Mouse (Mus musculus): ENCODE data around the gene Cd320. TPM values are rescaled to one million over a fixed set of nuclear protein-coding genes. Genes with fewer than 3 reads are reported as not detected.

Gene Cd320
- polyA plus RNA-seq, 1 experiment from 2014 or later: 31.4 TPM

Small RNA genes lying within 50 kb of the gene (microRNA-seq; reads per million reads assigned to microRNA genes)
- not detected for gene Gm27740

Other genes with a start within 250 kb of the Cd320 start
- gene Zfp414, start 214.0 kb upstream of the Cd320 start, polyA plus RNA-seq (2015; fragmentation: Nextera tagmentation; extraction: Ambion mirVana): 29.8 and 32.1 TPM in 2 replicates
- 0.24 and 0.70 TPM in 2 replicates for gene Pram1, start 205.0 kb upstream of the Cd320 start, polyA plus RNA-seq (2015; fragmentation: Nextera tagmentation; extraction: Ambion mirVana)
- gene Hnrnpm, start 156.2 kb upstream of the Cd320 start, polyA plus RNA-seq (2015; fragmentation: Nextera tagmentation; extraction: Ambion mirVana): 180 and 183 TPM in 2 replicates
- gene March2, start 124.4 kb upstream of the Cd320 start, polyA plus RNA-seq (2015; fragmentation: Nextera tagmentation; extraction: Ambion mirVana): 98.6 and 118 TPM in 2 replicates
- 274 and 318 TPM in 2 replicates for gene Rab11b, start 82.6 kb upstream of the Cd320 start, polyA plus RNA-seq (2015; fragmentation: Nextera tagmentation; extraction: Ambion mirVana)
- 15.4 and 20.0 TPM in 2 replicates for gene Angptl4, start 61.3 kb upstream of the Cd320 start, polyA plus RNA-seq (2015; fragmentation: Nextera tagmentation; extraction: Ambion mirVana)
- gene Kank3, start 32.6 kb upstream of the Cd320 start, polyA plus RNA-seq (2015; fragmentation: Nextera tagmentation; extraction: Ambion mirVana): 44.1 and 52.6 TPM in 2 replicates
- 456 and 543 TPM in 2 replicates for gene Rps28, start 18.5 kb upstream of the Cd320 start, polyA plus RNA-seq (2015; fragmentation: Nextera tagmentation; extraction: Ambion mirVana)
- gene Ndufa7, start 18.5 kb upstream of the Cd320 start, polyA plus RNA-seq (2015; fragmentation: Nextera tagmentation; extraction: Ambion mirVana): 487 and 517 TPM in 2 replicates
- gene Gm7029, start 30.7 kb downstream of the Cd320 start, polyA plus RNA-seq (2015; fragmentation: Nextera tagmentation; extraction: Ambion mirVana): not detected in 2 replicates
- 5.3 and 7.3 TPM in 2 replicates for gene Kifc1, start 47.6 kb downstream of the Cd320 start, polyA plus RNA-seq (2015; fragmentation: Nextera tagmentation; extraction: Ambion mirVana)
- gene Platr17, start 62.0 kb downstream of the Cd320 start, polyA plus RNA-seq (2015; fragmentation: Nextera tagmentation; extraction: Ambion mirVana): 0.18 TPM in 1 of 2 replicates, not detected in the other
- gene Daxx, start 66.3 kb downstream of the Cd320 start, polyA plus RNA-seq (2015; fragmentation: Nextera tagmentation; extraction: Ambion mirVana): 27.1 and 36.7 TPM in 2 replicates
- gene Tapbp, start 72.8 kb downstream of the Cd320 start, polyA plus RNA-seq (2015; fragmentation: Nextera tagmentation; extraction: Ambion mirVana): 44.3 and 61.3 TPM in 2 replicates
- 11.3 and 15.3 TPM in 2 replicates for gene Zbtb22, start 72.8 kb downstream of the Cd320 start, polyA plus RNA-seq (2015; fragmentation: Nextera tagmentation; extraction: Ambion mirVana)
- 34.7 and 44.8 TPM in 2 replicates for gene Rgl2, start 86.5 kb downstream of the Cd320 start, polyA plus RNA-seq (2015; fragmentation: Nextera tagmentation; extraction: Ambion mirVana)
- 112 and 115 TPM in 2 replicates for gene Pfdn6, start 97.3 kb downstream of the Cd320 start, polyA plus RNA-seq (2015; fragmentation: Nextera tagmentation; extraction: Ambion mirVana)
- gene Wdr46, start 97.6 kb downstream of the Cd320 start, polyA plus RNA-seq (2015; fragmentation: Nextera tagmentation; extraction: Ambion mirVana): 16.3 and 24.1 TPM in 2 replicates
- gene B3galt4, start 108.4 kb downstream of the Cd320 start, polyA plus RNA-seq (2015; fragmentation: Nextera tagmentation; extraction: Ambion mirVana): 5.1 and 6.5 TPM in 2 replicates
- 35.5 and 44.7 TPM in 2 replicates for gene Vps52, start 112.7 kb downstream of the Cd320 start, polyA plus RNA-seq (2015; fragmentation: Nextera tagmentation; extraction: Ambion mirVana)
- 847 and 935 TPM in 2 replicates for gene Rps18, start 112.9 kb downstream of the Cd320 start, polyA plus RNA-seq (2015; fragmentation: Nextera tagmentation; extraction: Ambion mirVana)
- 37.4 and 80.9 TPM in 2 replicates for gene H2-K1, start 157.3 kb downstream of the Cd320 start, polyA plus RNA-seq (2015; fragmentation: Nextera tagmentation; extraction: Ambion mirVana)
- gene Ring1, start 181.6 kb downstream of the Cd320 start, polyA plus RNA-seq (2015; fragmentation: Nextera tagmentation; extraction: Ambion mirVana): 15.8 and 20.8 TPM in 2 replicates
- gene H2-Ke6, start 185.0 kb downstream of the Cd320 start, polyA plus RNA-seq (2015; fragmentation: Nextera tagmentation; extraction: Ambion mirVana): 47.4 and 56.2 TPM in 2 replicates
- gene Slc39a7, start 188.6 kb downstream of the Cd320 start, polyA plus RNA-seq (2015; fragmentation: Nextera tagmentation; extraction: Ambion mirVana): 97.8 and 133 TPM in 2 replicates
- 26.8 and 38.5 TPM in 2 replicates for gene Rxrb, start 188.7 kb downstream of the Cd320 start, polyA plus RNA-seq (2015; fragmentation: Nextera tagmentation; extraction: Ambion mirVana)
- 1.3 and 4.6 TPM in 2 replicates for gene Col11a2, start 196.3 kb downstream of the Cd320 start, polyA plus RNA-seq (2015; fragmentation: Nextera tagmentation; extraction: Ambion mirVana)
- 0.29 and 0.94 TPM in 2 replicates for gene H2-Oa, start 249.2 kb downstream of the Cd320 start, polyA plus RNA-seq (2015; fragmentation: Nextera tagmentation; extraction: Ambion mirVana)